In the genomic region with DNA sequence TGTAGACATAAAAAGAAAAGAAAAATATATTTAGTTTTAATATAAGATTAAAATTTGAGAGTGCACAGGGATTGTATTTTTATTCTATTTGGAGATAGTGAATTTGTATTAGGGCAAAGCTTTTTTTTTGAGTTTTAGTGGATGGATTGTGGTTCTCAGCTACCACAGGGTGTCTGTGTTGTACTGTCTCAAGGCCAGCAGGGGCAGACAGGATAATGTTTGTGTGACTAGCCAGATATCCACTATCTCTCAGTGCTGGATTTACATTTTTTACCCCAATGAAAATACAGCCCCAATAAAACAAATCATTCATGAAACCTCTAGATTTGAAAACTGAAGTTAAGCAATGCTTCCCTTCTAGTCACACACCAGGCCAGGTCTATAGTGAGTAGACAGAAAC, we compare ENCODE assay signal across 18 mouse cellular contexts. TPM values are rescaled to one million over a fixed set of nuclear protein-coding genes. Genes with fewer than 3 reads are reported as not detected.
A peak's percentile ranks its signal among the peaks of the same experiment; 100 is the strongest.
DNase-seq lines count a peak whose midpoint lies in the region; ATAC-seq and TF ChIP-seq lines count a peak whose summit lies in the region.
"Had no signal": no experiment of that assay in that cellular context is flagged by ENCODE, and none has a peak within 500 bp of the region (broad histone marks: within the 10 kb centered on the region; RNA-seq: fewer than 3 reads in every experiment).

No protein-coding gene starts in this region.

- peaks cover 11% of the 10 kb centered on the region; the same call in 1 of the 2 replicates for H3K36me3 ChIP-seq in hindbrain, postnatal 0 days (ENCODE audit: insufficient read depth, low read length)
- peaks cover 15% of the 10 kb centered on the region for H3K36me3 ChIP-seq in hindbrain, embryonic 16.5 days (ENCODE audit: control insufficient read depth, insufficient read depth, low read length)
- peaks cover 11% of the 10 kb centered on the region; the same call in 1 of the 2 replicates for H3K36me3 ChIP-seq in midbrain, embryonic 11.5 days (ENCODE audit: control insufficient read depth, insufficient read depth, low read length)
- peaks cover 31% of the 10 kb centered on the region for H3K36me3 ChIP-seq in midbrain, embryonic 13.5 days
- H3K36me3 ChIP-seq in stomach, postnatal 0 days (ENCODE audit: control insufficient read depth, insufficient read depth, low read length) = peaks cover 16% of the 10 kb centered on the region

- peak; percentile 59 for TF ChIP-seq CTCF in hindbrain, postnatal 0 days (IDR thresholded peaks at IDR 0.05; ENCODE audit: low read depth)
- peak; percentile 59 for TF ChIP-seq CTCF in stomach, postnatal 0 days (IDR thresholded peaks at IDR 0.05; ENCODE audit: low read depth)

- no peak overlapping the region for H3K4me3 ChIP-seq in hindbrain, postnatal 0 days (ENCODE audit: low read length)
- no peak overlapping the region for H3K4me3 ChIP-seq in hindbrain, embryonic 16.5 days (ENCODE audit: low read length)
- H3K4me3 ChIP-seq in midbrain, embryonic 11.5 days (ENCODE audit: low read depth, low read length) = no peak overlapping the region
- H3K4me3 ChIP-seq in midbrain, embryonic 13.5 days (replicated peaks) = no peak overlapping the region
- H3K4me3 ChIP-seq in stomach, postnatal 0 days (ENCODE audit: low read depth, low read length) = no peak overlapping the region
- H3K4me3 ChIP-seq: liver, embryonic 13.5 days had no signal

- TF ChIP-seq EP300 in stomach, postnatal 0 days (optimal IDR thresholded peaks at IDR 0.05) = no peak

- H3K4me1 ChIP-seq in hindbrain, postnatal 0 days (ENCODE audit: insufficient read depth, low read length) = no peaks in the 10 kb centered on the region
- H3K4me1 ChIP-seq in hindbrain, embryonic 16.5 days (ENCODE audit: control insufficient read depth, insufficient read depth, low read depth, low read length) = no peaks in the 10 kb centered on the region
- H3K4me1 ChIP-seq in midbrain, embryonic 11.5 days (ENCODE audit: control insufficient read depth, insufficient read depth, low read length) = no peaks in the 10 kb centered on the region
- no peaks in the 10 kb centered on the region for H3K4me1 ChIP-seq in midbrain, embryonic 13.5 days (replicated peaks)
- H3K4me1 ChIP-seq in stomach, postnatal 0 days (replicated peaks; ENCODE audit: control insufficient read depth, insufficient read depth) = no peaks in the 10 kb centered on the region
- H3K4me1 ChIP-seq: liver, embryonic 13.5 days had no signal

- ATAC-seq in hindbrain, postnatal 0 days = no peak
- ATAC-seq in hindbrain, embryonic 16.5 days = no peak
- ATAC-seq in midbrain, embryonic 11.5 days (ENCODE audit: low FRiP score) = no peak
- ATAC-seq in midbrain, embryonic 13.5 days = no peak
- no peak for ATAC-seq in stomach, postnatal 0 days (ENCODE audit: low FRiP score, low TSS enrichment)

- no peak overlapping the region for H3K9ac ChIP-seq in hindbrain, postnatal 0 days (replicated peaks; ENCODE audit: low read length)
- no peak overlapping the region for H3K9ac ChIP-seq in hindbrain, embryonic 16.5 days (ENCODE audit: low read depth, low read length)
- no peak overlapping the region for H3K9ac ChIP-seq in midbrain, embryonic 11.5 days (ENCODE audit: low read length)
- H3K9ac ChIP-seq in midbrain, embryonic 13.5 days (replicated peaks) = no peak overlapping the region
- no peak overlapping the region for H3K9ac ChIP-seq in stomach, postnatal 0 days (ENCODE audit: low read length)
- H3K9ac ChIP-seq: hindbrain, embryonic 14.5 days; liver, embryonic 13.5 days had no signal

- H3K9me3 ChIP-seq in hindbrain, postnatal 0 days (ENCODE audit: low read length) = no peaks in the 10 kb centered on the region
- H3K9me3 ChIP-seq in hindbrain, embryonic 16.5 days (ENCODE audit: control insufficient read depth, low read length) = no peaks in the 10 kb centered on the region
- no peaks in the 10 kb centered on the region for H3K9me3 ChIP-seq in midbrain, embryonic 11.5 days (ENCODE audit: control insufficient read depth, low read length)
- H3K9me3 ChIP-seq in midbrain, embryonic 13.5 days = no peaks in the 10 kb centered on the region
- H3K9me3 ChIP-seq in stomach, postnatal 0 days (ENCODE audit: control insufficient read depth, low read length) = no peaks in the 10 kb centered on the region
- H3K9me3 ChIP-seq: liver, embryonic 13.5 days had no signal

- peak; percentile 34 to 49 for DNase-seq in cerebellum, adult 18-20 months
- no peak for DNase-seq in cerebellum, adult 11-12 months
- peak; percentile 19 for DNase-seq in hindbrain, postnatal 0 days (ENCODE audit: low spot score)
- peak; percentile 10 for DNase-seq in midbrain, embryonic 11.5 days (ENCODE audit: low spot score, missing footprints)
- no peak for DNase-seq in stomach, postnatal 0 days (ENCODE audit: low spot score)
- DNase-seq in urinary bladder, adult 18-20 months (ENCODE audit: low spot score in 2 of 2) = no peak
- DNase-seq: adrenal gland, postnatal 14 days; heart, postnatal 10 days; left cerebral cortex, postnatal 4 days; liver, embryonic 13.5 days; thymus, postnatal 14 days had no signal

- no peak overlapping the region for H3K4me2 ChIP-seq in hindbrain, postnatal 0 days (ENCODE audit: low read depth, low read length)
- H3K4me2 ChIP-seq in hindbrain, embryonic 16.5 days (ENCODE audit: low read length) = no peak overlapping the region
- no peak overlapping the region for H3K4me2 ChIP-seq in midbrain, embryonic 11.5 days
- H3K4me2 ChIP-seq in midbrain, embryonic 13.5 days (replicated peaks) = no peak overlapping the region
- no peak overlapping the region for H3K4me2 ChIP-seq in stomach, postnatal 0 days (replicated peaks; ENCODE audit: low read depth)
- H3K4me2 ChIP-seq: hindbrain, embryonic 14.5 days; liver, embryonic 13.5 days had no signal

- H3K27ac ChIP-seq in hindbrain, postnatal 0 days = no peak overlapping the region
- H3K27ac ChIP-seq in hindbrain, embryonic 16.5 days (ENCODE audit: low read depth, low read length) = no peak overlapping the region
- H3K27ac ChIP-seq in midbrain, embryonic 11.5 days (ENCODE audit: low read depth, low read length) = no peak overlapping the region
- no peak overlapping the region for H3K27ac ChIP-seq in midbrain, embryonic 13.5 days
- H3K27ac ChIP-seq in stomach, postnatal 0 days (replicated peaks) = no peak overlapping the region
- H3K27ac ChIP-seq: hindbrain, embryonic 14.5 days; liver, embryonic 13.5 days had no signal

- H3K27me3 ChIP-seq in hindbrain, postnatal 0 days (ENCODE audit: insufficient read depth, low read length) = no peaks in the 10 kb centered on the region
- H3K27me3 ChIP-seq in hindbrain, embryonic 16.5 days (replicated peaks; ENCODE audit: control insufficient read depth, insufficient read depth, low read length) = no peaks in the 10 kb centered on the region
- H3K27me3 ChIP-seq in midbrain, embryonic 11.5 days (ENCODE audit: control insufficient read depth, insufficient read depth, low read length) = no peaks in the 10 kb centered on the region
- H3K27me3 ChIP-seq in midbrain, embryonic 13.5 days = no peaks in the 10 kb centered on the region
- H3K27me3 ChIP-seq in stomach, postnatal 0 days (ENCODE audit: control insufficient read depth, insufficient read depth, low read length) = no peaks in the 10 kb centered on the region
- H3K27me3 ChIP-seq: liver, embryonic 13.5 days had no signal

RNA-seq across cellular contexts. Expression of a gene that starts 32.8 kb away (rescaled TPM):
- 4.6 and 13.9 TPM in 2 replicates for total RNA-seq in hindbrain, postnatal 0 days (2014; rRNA removed)
- polyA plus RNA-seq in hindbrain, postnatal 0 days (2015; fragmentation: Nextera tagmentation; extraction: Ambion mirVana) = 3.1 and 5.4 TPM in 2 replicates
- polyA plus RNA-seq in hindbrain, embryonic 16.5 days (2015; fragmentation: Nextera tagmentation; extraction: Ambion mirVana) = 4.1 and 5.0 TPM in 2 replicates
- 0.98 and 1.9 TPM in 2 replicates for polyA plus RNA-seq in midbrain, embryonic 11.5 days (2014; fragmentation: Nextera tagmentation; extraction: Ambion mirVana)
- 2.9 and 5.0 TPM in 2 replicates for polyA plus RNA-seq in midbrain, embryonic 13.5 days (2015; fragmentation: Nextera tagmentation; extraction: Ambion mirVana)
- polyA plus RNA-seq in stomach, postnatal 0 days (2015; fragmentation: Nextera tagmentation; extraction: Ambion mirVana) = 1.1 and 1.3 TPM in 2 replicates

RNA-seq across cellular contexts. Expression of a gene that starts 39.6 kb away (rescaled TPM):
- total RNA-seq in hindbrain, postnatal 0 days (2014; rRNA removed) = 69.9 and 91.1 TPM in 2 replicates
- 97.2 and 99.5 TPM in 2 replicates for polyA plus RNA-seq in hindbrain, postnatal 0 days (2015; fragmentation: Nextera tagmentation; extraction: Ambion mirVana)
- 104 and 109 TPM in 2 replicates for polyA plus RNA-seq in hindbrain, embryonic 16.5 days (2015; fragmentation: Nextera tagmentation; extraction: Ambion mirVana)
- polyA plus RNA-seq in midbrain, embryonic 11.5 days (2014; fragmentation: Nextera tagmentation; extraction: Ambion mirVana) = 91.2 and 96.6 TPM in 2 replicates
- 98.2 and 101 TPM in 2 replicates for polyA plus RNA-seq in midbrain, embryonic 13.5 days (2015; fragmentation: Nextera tagmentation; extraction: Ambion mirVana)
- 41.7 and 44.3 TPM in 2 replicates for polyA plus RNA-seq in stomach, postnatal 0 days (2015; fragmentation: Nextera tagmentation; extraction: Ambion mirVana)

RNA-seq across cellular contexts. Expression of a gene that starts 40.7 kb away (rescaled TPM):
- 68.2 and 86.1 TPM in 2 replicates for total RNA-seq in hindbrain, postnatal 0 days (2014; rRNA removed)
- polyA plus RNA-seq in hindbrain, postnatal 0 days (2015; fragmentation: Nextera tagmentation; extraction: Ambion mirVana) = 41.2 and 42.0 TPM in 2 replicates
- polyA plus RNA-seq in hindbrain, embryonic 16.5 days (2015; fragmentation: Nextera tagmentation; extraction: Ambion mirVana) = 55.7 and 62.4 TPM in 2 replicates
- 16.4 and 19.7 TPM in 2 replicates for polyA plus RNA-seq in midbrain, embryonic 11.5 days (2014; fragmentation: Nextera tagmentation; extraction: Ambion mirVana)
- 47.9 and 53.9 TPM in 2 replicates for polyA plus RNA-seq in midbrain, embryonic 13.5 days (2015; fragmentation: Nextera tagmentation; extraction: Ambion mirVana)
- 3.3 and 3.9 TPM in 2 replicates for polyA plus RNA-seq in stomach, postnatal 0 days (2015; fragmentation: Nextera tagmentation; extraction: Ambion mirVana)

RNA-seq across cellular contexts. Expression of a gene that starts 54.1 kb away (rescaled TPM):
- total RNA-seq in hindbrain, postnatal 0 days (2014; rRNA removed) = not detected in 2 replicates
- polyA plus RNA-seq in hindbrain, postnatal 0 days (2015; fragmentation: Nextera tagmentation; extraction: Ambion mirVana) = 2.7 and 7.3 TPM in 2 replicates
- polyA plus RNA-seq in hindbrain, embryonic 16.5 days (2015; fragmentation: Nextera tagmentation; extraction: Ambion mirVana) = 8.1 and 21.8 TPM in 2 replicates
- 6.7 TPM in 1 of 2 replicates, not detected in the other for polyA plus RNA-seq in midbrain, embryonic 11.5 days (2014; fragmentation: Nextera tagmentation; extraction: Ambion mirVana)
- 4.5 and 16.7 TPM in 2 replicates for polyA plus RNA-seq in midbrain, embryonic 13.5 days (2015; fragmentation: Nextera tagmentation; extraction: Ambion mirVana)
- polyA plus RNA-seq in stomach, postnatal 0 days (2015; fragmentation: Nextera tagmentation; extraction: Ambion mirVana) = not detected in 2 replicates
- total RNA-seq: adrenal gland, postnatal 14 days; granulocyte monocyte progenitor cell, adult 5-6 weeks; layer of hippocampus, postnatal 10 days; left cerebral cortex, postnatal 4 days had no signal
- polyA plus RNA-seq: embryonic facial prominence, embryonic 11.5 days; kidney, embryonic 14.5 days; liver, embryonic 13.5 days had no signal

Comparison
In these comparisons a context has a peak if more than half of its experiments do, and no peak if none do; other contexts are left out.
1. DNase-seq: peak in cerebellum, adult 18-20 months (2 of 2), hindbrain, postnatal 0 days (single experiment) and midbrain, embryonic 11.5 days (single experiment); none in cerebellum, adult 11-12 months (single experiment), stomach, postnatal 0 days (single experiment) and urinary bladder, adult 18-20 months (0 of 2).